Mouse (Mus musculus) kidney, embryonic 15.5 days (tissue): ENCODE measurements around the gene Adora2b. TPM values are rescaled to one million over a fixed set of nuclear protein-coding genes. Genes with fewer than 3 reads are reported as not detected.

Experiments
- ATAC-seq: fragments of 200-750 bp; cut with Nextera tagmentation; replicated peaks from 2 replicates; pipeline ENCODE4 v1.8.0; 2017; ENCODE audit warnings: moderate TSS enrichment; ENCODE audit not compliant: low FRiP score
- H3K27ac ChIP-seq: fragments of 300-500 bp; sonication (generic); 2 replicates; pipeline ENCODE4 v1.5.1; 2015; ENCODE audit warnings: mild to moderate bottlenecking, inconsistent platforms
- H3K27me3 ChIP-seq: fragments of 300-500 bp; sonication (generic); 2 replicates; pipeline ENCODE4 v1.6.1; 2015; ENCODE audit warnings: inconsistent platforms
- H3K36me3 ChIP-seq: fragments of 300-500 bp; sonication (generic); 2 replicates; pipeline ENCODE4 v1.6.1; 2015; ENCODE audit warnings: inconsistent platforms
- H3K4me1 ChIP-seq: fragments of 300-500 bp; sonication (generic); 2 replicates; pipeline ENCODE4 v1.6.1; 2015; ENCODE audit warnings: inconsistent platforms
- H3K4me2 ChIP-seq: fragments of 300-500 bp; sonication (generic); 2 replicates; pipeline ENCODE4 v1.6.1; 2015; ENCODE audit warnings: moderate library complexity, mild to moderate bottlenecking, inconsistent platforms
- H3K4me3 ChIP-seq: fragments of 300-500 bp; sonication (generic); replicated peaks from 2 replicates; pipeline ENCODE4 v1.5.1; 2015; ENCODE audit warnings: mild to moderate bottlenecking, inconsistent platforms
- H3K9ac ChIP-seq: fragments of 300-500 bp; sonication (generic); 2 replicates; pipeline ENCODE4 v1.6.1; 2015; ENCODE audit warnings: mild to moderate bottlenecking, inconsistent platforms
- H3K9me3 ChIP-seq: fragments of 300-500 bp; sonication (generic); replicated peaks from 2 replicates; pipeline ENCODE4 v1.6.1; 2016; ENCODE audit warnings: inconsistent platforms
- WGBS: fragments of 180-500 bp; shearing (Covaris S2); methylation state at CpG from one replicate; pipeline ENCODE4 v1.1.7; 2015; ENCODE audit warnings: mixed read lengths; 5-methylcytosine and 5-hydroxymethylcytosine counted together
- polyA plus RNA-seq: library from polyadenylated mRNA; unstranded; fragments of >200 nt; fragmentation: Nextera tagmentation; extraction: Ambion mirVana; gene quantifications from 2 replicates; pipeline ENCODE4 v1.2.1, GENCODE M21; 2015

Gene Adora2b
- polyA plus RNA-seq, result 3.3 and 4.0 TPM in 2 replicates

- Histone ChIP-seq H3K27me3 (peaks cover 48% of the 10 kb centered on the region), H3K4me1 (peaks cover 25% of the 10 kb centered on the region), H3K27ac (0 out of 2 replicates have a peak within 1 kb of the TSS, but pooled peaks have one; percentile 1), H3K4me3 (peak within 1 kb of the TSS; percentile 61), H3K9me3 (0 out of 2 replicates have a peak, but pooled peaks cover 5% of the 10 kb centered on the region), H3K9ac (peak within 1 kb of the TSS; percentile 41), H3K4me2 (peak within 1 kb of the TSS; percentile 94), H3K36me3 (no peaks in the 10 kb centered on the region)
- ATAC-seq, result peak; percentile 96
- WGBS, result under 1% methylated on average over 68 of the region's 69 CpGs
Observed at GRCm38 (mm10) chr11:62248401-62249244, at the start of gene Adora2b. TSS of gene Adora2b (plus strand) at chr11:62248984.

DNA sequence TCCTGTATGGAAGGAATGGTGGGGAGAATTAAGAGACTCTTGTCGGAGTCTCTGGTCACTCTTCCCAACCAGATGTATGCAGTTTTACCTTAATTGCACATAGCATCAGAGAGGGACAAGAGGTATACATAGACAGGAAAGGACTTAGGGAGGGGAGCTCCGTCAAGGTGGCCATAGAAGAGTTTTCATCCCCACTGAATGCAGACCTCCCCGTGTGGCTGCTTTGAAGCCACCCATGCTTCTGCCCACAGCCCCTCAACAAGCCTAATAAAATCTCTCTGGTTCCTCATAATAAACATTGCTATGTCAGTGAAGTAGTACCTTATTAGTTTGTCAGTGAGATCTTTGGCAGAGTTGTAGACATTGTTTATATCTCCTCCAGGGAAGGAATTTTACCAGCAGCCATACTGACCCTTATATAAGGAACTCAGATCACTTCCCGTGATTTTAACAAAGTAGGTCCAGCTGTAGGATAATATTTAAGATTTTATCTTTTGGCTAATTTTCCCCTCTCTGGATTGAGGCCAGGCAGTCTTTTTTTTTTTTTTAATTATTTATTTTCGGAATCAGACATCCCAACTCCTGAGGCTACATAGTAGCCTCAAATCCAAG is 47.8 kb upstream of the Adora2b start:
- no peak for ATAC-seq
- Histone ChIP-seq H3K9me3 (no peaks in the 10 kb centered on the region), H3K9ac (no peak overlapping the region), H3K4me2 (no peak overlapping the region), H3K36me3 (no peaks in the 10 kb centered on the region), H3K27ac (no peak overlapping the region), H3K4me3 (no peak overlapping the region), H3K27me3 (no peaks in the 10 kb centered on the region), H3K4me1 (peaks cover 8% of the 10 kb centered on the region; the same call in 1 of the 2 replicates)
- 66% methylated on average over 5 of the region's 5 CpGs for WGBS

GRCm38 (mm10) chr11:62202645-62203044 is 46.1 kb upstream of the Adora2b start:
- no peak for ATAC-seq
- Histone ChIP-seq H3K27me3 (no peaks in the 10 kb centered on the region), H3K27ac (no peak overlapping the region), H3K4me2 (no peak overlapping the region), H3K9me3 (no peaks in the 10 kb centered on the region), H3K9ac (no peak overlapping the region), H3K4me1 (peaks cover 8% of the 10 kb centered on the region; the same call in 1 of the 2 replicates), H3K4me3 (no peak overlapping the region), H3K36me3 (no peaks in the 10 kb centered on the region)
- WGBS, result 90% methylated on average over 1 of the region's 1 CpGs

GRCm38 (mm10) chr11:62209111-62209510 is 39.7 kb upstream of the Adora2b start:
- Histone ChIP-seq H3K4me3 (no peak overlapping the region), H3K36me3 (no peaks in the 10 kb centered on the region), H3K4me1 (0 out of 2 replicates have a peak, but pooled peaks cover 3% of the 10 kb centered on the region), H3K27ac (no peak overlapping the region), H3K4me2 (no peak overlapping the region), H3K9me3 (no peaks in the 10 kb centered on the region), H3K9ac (no peak overlapping the region), H3K27me3 (no peaks in the 10 kb centered on the region)
- WGBS, result 71% methylated on average over 2 of the region's 2 CpGs
- ATAC-seq, result no peak

DNA sequence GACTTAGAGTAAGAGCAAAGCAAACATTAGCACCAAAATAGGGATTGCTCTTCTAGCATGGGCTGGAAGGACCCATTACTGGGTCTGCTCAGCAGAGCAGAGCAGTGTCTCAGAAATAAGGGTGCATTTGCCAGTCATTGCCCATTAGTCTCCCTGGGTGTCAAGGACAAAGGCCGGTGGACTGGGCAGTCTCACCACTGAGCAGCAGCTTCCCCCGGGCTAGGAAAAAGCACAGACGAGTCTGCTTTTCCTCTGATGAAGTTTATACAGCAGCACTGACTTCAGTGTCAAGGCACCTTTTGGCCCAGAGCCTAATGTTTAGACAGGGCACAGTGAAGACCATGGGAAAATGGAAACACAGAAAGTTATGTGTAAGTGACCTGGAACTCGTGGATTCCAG is 38.9 kb upstream of the Adora2b start:
- Histone ChIP-seq H3K36me3 (no peaks in the 10 kb centered on the region), H3K27me3 (no peaks in the 10 kb centered on the region), H3K4me1 (0 out of 2 replicates have a peak, but pooled peaks cover 3% of the 10 kb centered on the region), H3K4me3 (no peak overlapping the region), H3K27ac (no peak overlapping the region), H3K4me2 (no peak overlapping the region), H3K9ac (no peak overlapping the region), H3K9me3 (no peaks in the 10 kb centered on the region)
- WGBS, result 46% methylated on average over 4 of the region's 4 CpGs
- ATAC-seq, result no peak

- no peaks in the 10 kb centered on the region for H3K27me3 ChIP-seq
- H3K4me1 ChIP-seq, result peaks cover 7% of the 10 kb centered on the region; the same call in 1 of the 2 replicates
- 82% methylated on average over 12 of the region's 12 CpGs for WGBS
- H3K4me3 ChIP-seq, result no peak overlapping the region
- H3K27ac ChIP-seq, result no peak overlapping the region
- no peak overlapping the region for H3K9ac ChIP-seq
- H3K4me2 ChIP-seq, result no peak overlapping the region
- no peaks in the 10 kb centered on the region for H3K9me3 ChIP-seq
- no peaks in the 10 kb centered on the region for H3K36me3 ChIP-seq
- ATAC-seq, result no peak
Observed at GRCm38 (mm10) chr11:62213384-62213989, 35.3 kb upstream of the Adora2b start.

DNA sequence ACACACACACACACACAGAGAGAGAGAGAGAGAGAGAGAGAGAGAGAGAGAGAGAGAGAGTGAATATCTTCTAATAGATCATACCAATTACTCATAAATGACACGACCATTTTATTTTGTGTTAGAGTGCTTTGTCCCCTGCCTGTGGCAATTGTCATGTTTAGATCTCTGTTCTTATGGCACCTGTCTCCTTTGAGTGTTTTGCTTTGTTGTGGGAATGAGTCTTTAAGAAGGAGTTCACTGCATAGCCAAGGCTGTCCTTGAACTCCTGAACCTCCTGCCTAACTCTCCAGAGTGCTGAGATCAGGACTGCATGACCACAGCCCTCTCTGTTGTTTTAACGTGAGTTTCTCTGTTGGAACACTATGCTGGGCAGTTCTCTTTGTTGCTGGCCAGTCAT is 33.7 kb upstream of the Adora2b start:
- no peak overlapping the region for H3K4me2 ChIP-seq
- H3K36me3 ChIP-seq, result no peaks in the 10 kb centered on the region
- H3K9me3 ChIP-seq, result no peaks in the 10 kb centered on the region
- peaks cover 4% of the 10 kb centered on the region; the same call in 1 of the 2 replicates for H3K4me1 ChIP-seq
- H3K4me3 ChIP-seq, result no peak overlapping the region
- 63% methylated on average over 2 of the region's 2 CpGs for WGBS
- no peak overlapping the region for H3K27ac ChIP-seq
- H3K9ac ChIP-seq, result no peak overlapping the region
- no peak for ATAC-seq
- H3K27me3 ChIP-seq, result no peaks in the 10 kb centered on the region

DNA sequence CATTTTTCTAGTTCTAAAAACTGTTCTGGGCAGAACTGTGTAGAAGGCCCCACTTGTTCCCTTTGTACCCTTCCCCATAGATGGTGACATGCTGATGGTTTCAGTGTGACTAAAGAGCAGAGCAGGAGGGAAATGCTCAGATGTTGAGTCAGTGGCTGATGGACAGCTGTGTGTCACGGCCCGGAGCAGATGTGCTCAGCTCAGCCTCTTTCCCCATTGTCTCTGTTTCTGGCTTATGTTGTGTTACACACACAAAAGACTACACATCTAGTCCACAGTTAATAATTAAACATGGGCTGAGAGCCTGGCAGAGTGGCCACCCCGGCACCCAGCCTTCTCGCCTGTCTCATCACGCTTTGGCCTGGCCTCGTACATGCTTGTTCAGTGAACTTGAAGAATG is 31.0 kb upstream of the Adora2b start:
- no peaks in the 10 kb centered on the region for H3K36me3 ChIP-seq
- H3K4me1 ChIP-seq, result peaks cover 4% of the 10 kb centered on the region; the same call in 1 of the 2 replicates
- no peak overlapping the region for H3K27ac ChIP-seq
- no peak overlapping the region for H3K9ac ChIP-seq
- WGBS, result 67% methylated on average over 6 of the region's 6 CpGs
- no peaks in the 10 kb centered on the region for H3K27me3 ChIP-seq
- H3K4me3 ChIP-seq, result no peak overlapping the region
- no peak for ATAC-seq
- no peaks in the 10 kb centered on the region for H3K9me3 ChIP-seq
- H3K4me2 ChIP-seq, result no peak overlapping the region

DNA sequence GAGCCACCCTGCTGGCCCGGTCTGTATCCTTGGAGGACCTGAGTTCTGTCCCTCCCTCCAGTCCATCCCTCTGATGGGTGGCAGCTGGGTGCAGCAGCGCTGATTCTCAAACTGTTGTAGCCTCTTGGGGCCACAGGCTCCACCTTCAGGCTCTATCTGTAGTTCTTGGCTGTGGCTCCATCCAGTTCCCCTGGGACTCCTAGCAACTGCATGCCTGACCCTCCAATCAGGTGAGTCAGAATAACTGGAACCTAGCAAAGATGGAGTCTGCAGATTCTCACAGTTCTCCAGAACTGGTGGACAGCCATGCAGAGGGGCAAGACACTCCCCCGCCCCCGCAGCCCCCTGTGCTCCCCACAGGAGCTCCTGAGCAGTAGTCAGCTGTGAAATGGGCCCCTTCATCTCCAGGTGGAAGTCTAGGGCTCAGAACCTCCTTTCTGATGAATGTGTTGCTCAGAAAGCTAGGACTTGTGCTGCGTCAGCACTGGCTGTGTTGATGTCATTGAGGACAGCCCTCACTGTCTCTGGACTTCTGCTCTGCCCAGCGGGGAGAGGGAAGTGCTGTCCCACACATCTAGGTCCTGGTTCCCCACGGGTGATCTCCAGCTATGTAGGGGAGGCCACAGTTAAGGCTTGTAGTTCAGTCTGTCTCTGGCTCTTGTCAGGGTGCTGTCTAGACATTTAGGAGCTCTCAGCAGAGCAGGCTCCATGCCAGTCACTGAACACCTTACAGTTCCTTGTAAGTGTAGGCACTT is 27.9 kb upstream of the Adora2b start:
- 82% methylated on average over 7 of the region's 7 CpGs for WGBS
- no peak for ATAC-seq
- Histone ChIP-seq H3K4me1 (peaks cover 4% of the 10 kb centered on the region; the same call in 1 of the 2 replicates), H3K4me3 (no peak overlapping the region), H3K9me3 (no peaks in the 10 kb centered on the region), H3K9ac (no peak overlapping the region), H3K27me3 (no peaks in the 10 kb centered on the region), H3K4me2 (no peak overlapping the region), H3K36me3 (no peaks in the 10 kb centered on the region), H3K27ac (no peak overlapping the region)

DNA sequence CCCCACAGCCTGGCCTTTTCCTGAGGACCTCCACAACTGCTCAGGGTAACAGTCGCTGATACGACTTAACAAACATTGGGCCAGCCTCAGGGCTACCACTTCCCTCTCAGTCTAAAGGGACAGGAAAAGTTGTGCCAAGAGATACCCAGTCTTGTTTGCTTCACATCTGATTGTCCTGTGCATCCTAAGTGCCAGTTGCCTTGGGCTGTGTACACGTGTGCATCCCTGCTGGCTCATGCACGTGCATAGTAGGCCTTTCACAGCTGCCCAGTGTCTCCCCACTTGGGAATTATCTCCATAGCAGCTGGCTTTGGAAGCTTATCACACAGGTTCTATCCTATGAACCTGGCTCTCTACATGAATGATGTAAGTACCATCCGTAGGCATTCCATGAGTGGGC is 25.4 kb upstream of the Adora2b start:
- WGBS, result 85% methylated on average over 5 of the region's 5 CpGs
- no peak overlapping the region for H3K27ac ChIP-seq
- no peaks in the 10 kb centered on the region for H3K9me3 ChIP-seq
- no peaks in the 10 kb centered on the region for H3K36me3 ChIP-seq
- H3K4me2 ChIP-seq, result no peak overlapping the region
- no peak overlapping the region for H3K9ac ChIP-seq
- H3K4me3 ChIP-seq, result no peak overlapping the region
- H3K4me1 ChIP-seq, result no peaks in the 10 kb centered on the region; the same call in 1 of the 2 replicates
- H3K27me3 ChIP-seq, result no peaks in the 10 kb centered on the region
- ATAC-seq, result no peak

DNA sequence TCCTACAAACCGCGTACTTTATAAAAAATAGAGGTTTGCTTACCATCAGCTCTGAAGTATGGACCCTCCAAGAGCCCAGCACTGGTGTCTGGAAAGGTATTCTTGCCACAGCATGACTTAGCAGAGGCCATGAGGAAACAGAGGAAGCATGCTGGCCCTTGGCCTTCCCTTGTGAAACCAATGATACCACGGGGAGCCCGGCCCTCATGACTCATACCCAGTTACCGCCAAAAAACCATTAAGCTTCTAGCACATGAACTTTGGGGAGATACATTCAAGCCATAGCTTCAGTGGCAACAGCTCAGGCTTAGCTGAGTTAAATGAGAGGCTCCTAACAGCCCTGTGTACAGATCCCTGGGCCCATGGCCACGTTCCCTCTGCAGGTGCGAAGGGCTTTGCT is 24.8 kb upstream of the Adora2b start:
- Histone ChIP-seq H3K27ac (no peak overlapping the region), H3K27me3 (no peaks in the 10 kb centered on the region), H3K4me2 (no peak overlapping the region), H3K9ac (no peak overlapping the region), H3K4me1 (no peaks in the 10 kb centered on the region; the same call in 1 of the 2 replicates), H3K4me3 (no peak overlapping the region), H3K9me3 (no peaks in the 10 kb centered on the region), H3K36me3 (no peaks in the 10 kb centered on the region)
- ATAC-seq, result no peak
- WGBS, result 95% methylated on average over 7 of the region's 7 CpGs
